Mouse (Mus musculus): ENCODE results near the gene Purb.
A peak's percentile ranks its signal among the peaks of the same experiment; 100 is the strongest.
"Not testable (repeated sequence)": the region's sequence is repeated elsewhere in the genome, so short reads cannot be mapped to it uniquely, and the experiment has no call there.

Gene Purb

DNA sequence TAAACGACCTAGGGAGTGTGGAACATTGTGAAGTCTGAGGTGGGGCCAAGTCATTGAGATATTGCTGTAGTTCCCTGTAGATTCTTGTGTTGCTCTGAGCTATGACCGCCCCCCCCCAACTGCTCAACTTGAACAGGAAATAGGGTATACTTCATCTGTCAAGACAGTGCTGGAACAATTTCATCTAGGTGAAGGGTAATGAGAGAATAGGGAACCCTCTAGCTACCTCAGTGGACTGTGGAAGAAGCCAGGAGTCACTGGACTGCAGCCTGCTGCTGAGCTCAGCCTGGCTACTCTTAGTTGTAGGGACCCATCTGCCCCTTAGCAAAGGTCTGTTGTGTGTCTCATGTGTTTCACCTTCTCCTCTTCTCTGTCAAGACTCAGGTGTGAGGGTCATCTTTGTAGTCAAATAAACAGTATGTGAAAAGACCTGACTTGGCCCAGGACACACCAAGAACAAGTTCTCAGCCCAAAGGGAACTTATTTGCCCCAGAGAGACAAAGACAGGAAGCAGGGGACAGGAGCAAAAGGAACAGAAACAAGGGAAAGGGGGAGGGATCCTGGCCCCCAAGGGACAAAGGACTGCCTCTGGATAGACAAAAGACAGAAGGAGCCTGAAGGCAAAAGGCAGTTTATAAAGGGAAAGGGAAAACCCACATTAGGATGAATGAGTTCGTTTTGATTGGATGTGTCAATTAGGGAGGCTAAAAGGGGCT lies 8.7 kb upstream of the Purb start:
- peak; percentile 47 for DNase-seq

GRCm38 (mm10) chr11:6483103-6483502 lies 7.4 kb upstream of the Purb start:
- DNase-seq = no peak

- DNase-seq = peak; percentile 67
Measured at GRCm38 (mm10) chr11:6481669-6482185, 6.0 kb upstream of the Purb start.

DNA sequence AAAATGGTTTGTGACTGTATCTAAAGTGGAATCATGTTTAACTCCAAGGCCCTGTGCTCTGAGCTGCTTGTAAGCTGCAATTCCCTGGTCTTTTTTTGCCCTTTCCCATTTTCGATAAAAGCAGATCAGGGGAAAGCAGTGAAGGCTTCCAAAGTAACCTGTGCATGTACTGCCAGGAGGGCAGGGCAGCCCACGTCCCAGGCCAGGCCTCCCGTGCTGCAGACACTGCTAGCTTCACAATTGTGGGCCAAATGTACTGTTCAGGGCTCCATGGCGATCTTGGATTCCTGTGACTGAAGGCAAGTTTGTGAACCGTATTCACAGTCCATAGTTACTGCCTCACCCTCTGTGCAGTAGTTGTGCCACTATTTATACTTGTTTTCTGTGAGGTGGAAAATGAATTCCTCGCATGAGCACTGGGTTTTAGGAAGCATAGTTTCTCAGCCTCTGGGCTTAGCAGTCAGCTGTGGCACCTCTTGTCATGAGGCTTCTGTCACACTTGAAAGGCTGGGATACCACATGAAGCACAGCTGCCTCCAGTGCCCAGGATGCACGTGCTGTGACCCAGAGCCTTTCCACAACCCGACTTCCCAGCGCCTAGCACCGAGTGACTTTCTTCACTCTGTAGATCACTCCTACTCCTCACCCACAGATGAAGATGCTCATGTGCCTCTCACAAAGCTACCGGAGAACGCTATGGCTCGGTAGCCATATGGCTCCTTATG lies 5.1 kb upstream of the Purb start:
- DNase-seq = no peak

DNA sequence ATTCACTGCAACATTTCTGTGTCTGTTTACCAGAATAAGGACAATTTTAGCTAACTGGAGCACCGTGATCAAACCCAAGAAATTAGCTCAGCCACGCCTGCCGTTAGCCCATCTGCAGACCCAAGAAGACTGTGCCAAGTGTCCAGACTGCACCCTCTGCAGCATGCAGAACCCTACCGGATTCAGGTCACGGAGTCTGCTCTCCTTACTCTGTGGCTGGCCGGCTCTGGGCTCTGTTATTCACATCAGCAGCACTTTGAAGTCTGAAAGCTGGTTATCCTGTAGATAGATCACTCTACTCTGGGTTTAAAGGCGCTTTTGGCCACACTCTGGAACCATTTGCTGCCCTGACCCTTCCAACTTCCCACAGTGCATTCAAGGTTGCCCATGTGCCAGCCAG lies 4.5 kb upstream of the Purb start:
- no peak for DNase-seq

DNA sequence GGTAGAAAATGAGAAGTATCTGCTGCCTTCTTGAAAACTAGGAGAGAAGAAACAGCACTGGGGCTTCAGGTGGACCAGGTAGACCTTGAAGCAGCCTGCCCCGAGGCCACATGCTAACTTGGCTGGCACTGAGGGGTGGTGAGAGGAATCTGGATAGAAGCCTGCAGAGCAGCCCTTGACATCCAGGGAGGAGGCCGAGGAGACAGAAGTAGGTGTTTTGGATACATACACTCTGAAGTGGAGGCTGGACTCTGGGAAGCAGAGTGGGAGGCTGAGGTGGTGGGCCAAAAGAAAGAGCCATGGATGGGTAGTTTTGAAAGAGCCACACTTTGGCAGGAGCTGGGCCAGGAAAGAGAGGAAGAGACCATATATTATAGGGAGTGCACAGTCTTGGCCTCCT lies 3.5 kb upstream of the Purb start:
- DNase-seq = no peak

- DNase-seq = no peak
Measured at GRCm38 (mm10) chr11:6477350-6477749, 1.6 kb upstream of the Purb start.

GRCm38 (mm10) chr11:6476876-6477275 lies 1.2 kb upstream of the Purb start:
- no peak for DNase-seq

DNA sequence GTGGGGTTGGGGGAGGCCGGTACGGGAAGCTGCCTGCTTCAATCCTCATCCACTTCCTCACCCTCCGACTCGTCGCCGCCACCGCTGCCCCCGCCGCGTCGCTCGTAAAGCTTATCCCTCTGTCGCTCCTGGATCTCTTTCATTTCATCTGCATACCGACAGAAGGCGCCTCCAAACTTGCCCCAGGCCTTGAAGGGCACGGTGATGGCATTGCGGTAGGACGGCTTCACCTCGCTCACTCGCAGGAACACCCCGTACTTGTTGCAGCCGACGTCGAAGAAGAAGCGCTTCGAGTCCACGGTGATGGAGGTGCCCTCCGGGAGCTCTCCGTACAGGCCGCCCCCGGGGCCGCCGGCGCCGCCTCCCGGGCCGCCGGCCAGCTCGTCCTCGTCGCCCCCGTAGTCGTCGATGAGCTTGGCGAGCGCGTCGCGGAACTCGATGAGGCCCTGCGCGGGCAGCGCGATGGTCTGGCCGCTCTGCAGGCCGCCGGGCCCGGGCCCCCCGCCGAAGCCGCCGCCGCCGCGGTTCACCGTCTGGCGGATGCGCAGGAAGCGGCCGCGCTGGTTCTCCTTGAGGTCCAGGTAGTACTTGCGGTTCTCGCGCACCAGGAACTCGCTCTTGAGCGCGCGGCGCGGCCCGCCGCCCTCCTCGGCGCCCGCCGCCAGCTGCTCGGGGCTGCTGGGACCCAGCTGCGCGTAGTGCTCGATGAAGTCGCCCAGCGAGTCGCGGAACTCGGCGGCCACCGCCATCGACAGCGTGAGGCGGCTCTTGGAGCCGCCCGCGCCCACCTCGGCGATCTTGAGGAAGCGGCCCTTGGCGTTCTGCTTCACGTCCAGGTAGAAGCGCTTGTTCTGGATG lies 614 bp downstream of the Purb start:
- DNase-seq = peak; percentile 43

GRCm38 (mm10) chr11:6474381-6474780 lies 1.3 kb downstream of the Purb start:
- no peak for DNase-seq

- DNase-seq = no peak
Measured at GRCm38 (mm10) chr11:6472076-6472475, 3.6 kb downstream of the Purb start.

GRCm38 (mm10) chr11:6471493-6471892 lies 4.2 kb downstream of the Purb start:
- DNase-seq = no peak

DNA sequence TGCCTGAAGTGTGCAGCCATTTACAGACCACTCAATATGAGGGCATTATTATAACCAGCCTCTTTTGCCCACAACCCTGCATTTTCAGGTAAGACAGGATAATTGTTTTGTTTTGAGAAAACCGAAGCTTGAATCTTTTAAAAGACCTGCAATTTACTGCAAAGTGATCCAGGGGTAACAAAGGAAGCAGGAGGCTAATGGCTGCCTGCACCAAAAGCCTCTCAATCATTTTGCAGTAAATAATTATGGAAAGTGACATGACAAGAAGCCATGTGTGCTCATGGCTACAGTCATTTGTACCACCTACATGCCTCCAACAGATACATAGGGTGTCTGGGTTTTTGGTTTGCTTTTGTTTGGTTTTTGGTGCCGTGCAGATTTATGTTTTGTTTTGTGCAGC lies 4.7 kb downstream of the Purb start:
- no peak for DNase-seq

GRCm38 (mm10) chr11:6468541-6468940 lies 7.2 kb downstream of the Purb start:
- no peak for DNase-seq

- peak; percentile 80 for DNase-seq
Measured at GRCm38 (mm10) chr11:6465122-6465521, 10.6 kb downstream of the Purb start.

GRCm38 (mm10) chr11:6463159-6463837 lies 12.4 kb downstream of the Purb start:
- DNase-seq = no peak

- no peak for DNase-seq
Measured at GRCm38 (mm10) chr11:6456083-6456482, 19.6 kb downstream of the Purb start.

DNA sequence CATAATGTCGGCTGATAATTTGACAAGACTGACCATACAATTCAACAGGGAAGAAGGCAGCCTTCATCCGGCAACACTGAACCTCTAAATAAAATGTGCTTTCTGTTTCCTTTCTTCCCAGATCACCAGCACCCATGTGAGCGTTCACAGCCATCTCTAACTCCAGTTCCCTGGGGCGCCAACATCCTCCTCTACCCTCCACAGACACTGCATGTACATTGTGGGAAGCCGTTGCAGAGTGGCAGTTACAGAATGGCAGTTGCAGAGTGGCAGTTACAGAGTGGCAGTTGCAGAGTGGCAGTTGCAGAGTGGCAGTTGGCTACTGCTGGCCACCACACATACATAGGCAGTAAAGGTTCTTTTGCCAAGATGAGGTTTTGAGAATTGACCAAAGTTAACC lies 27.6 kb downstream of the Purb start:
- DNase-seq = not testable (repeated sequence)

DNA sequence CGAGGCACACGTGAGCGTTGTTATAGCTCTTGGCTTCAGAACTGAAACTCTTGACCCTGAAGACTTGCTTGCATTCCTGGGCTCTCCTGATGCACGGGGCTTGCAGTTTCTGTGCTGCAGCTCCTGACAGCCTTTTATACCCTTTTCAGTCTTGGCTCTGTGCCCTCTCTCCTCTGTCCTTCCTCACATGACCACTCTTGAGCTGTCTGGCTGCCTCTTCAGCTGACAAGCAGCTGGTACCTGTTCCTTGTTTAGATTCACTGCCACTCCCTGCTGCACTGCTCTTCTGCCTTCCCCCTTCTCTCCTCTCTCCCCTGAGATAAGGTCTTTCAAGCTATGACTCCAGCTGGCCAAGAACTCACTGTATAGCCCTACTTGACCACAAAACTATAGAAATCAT lies 28.2 kb downstream of the Purb start:
- no peak for DNase-seq

GRCm38 (mm10) chr11:6445951-6446350 lies 29.8 kb downstream of the Purb start:
- DNase-seq = peak; percentile 13

DNA sequence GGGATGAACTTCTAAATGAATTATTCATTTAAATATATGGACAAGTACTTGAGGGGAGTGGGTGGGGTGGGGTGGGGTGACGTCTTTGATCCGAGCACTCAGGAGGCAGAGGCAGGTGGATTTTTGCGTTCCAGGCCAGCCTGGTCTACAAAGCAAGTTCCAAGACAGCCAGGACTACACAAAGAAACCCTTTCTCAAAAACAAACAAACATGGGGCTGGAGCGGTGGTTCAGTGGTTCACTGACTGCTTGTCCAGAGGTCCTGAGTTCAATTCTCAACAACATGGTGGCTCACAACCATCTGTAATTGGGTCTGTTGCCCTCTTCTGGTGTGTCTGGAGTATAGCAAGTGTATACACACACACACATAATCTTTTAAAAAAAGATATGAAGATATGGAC lies 30.3 kb downstream of the Purb start:
- no peak for DNase-seq

- peak; percentile 100 for DNase-seq
Measured at GRCm38 (mm10) chr11:6444077-6444853, 31.5 kb downstream of the Purb start, which contains the start of gene H2afv. Gene H2afv (minus strand): TSS chr11:6444443.

Data from lung, postnatal 36 days (tissue).